ENCODE assay signal across 8 mouse cellular contexts in genomic region chr13:114456766-114457566, GRCm38 (mm10). TPM values are rescaled to one million over a fixed set of nuclear protein-coding genes. Genes with fewer than 3 reads are reported as not detected.
DNase-seq lines count a peak whose midpoint lies in the region; ATAC-seq and TF ChIP-seq lines count a peak whose summit lies in the region.

No protein-coding gene starts in this region.

- WGBS in heart, embryonic 16.5 days, result under 1% methylated on average over 44 of the region's 44 CpGs
- 3% methylated on average over 44 of the region's 44 CpGs for WGBS in stomach, postnatal 0 days

- peak overlapping the region; percentile 62 for H3K9ac ChIP-seq in heart, embryonic 16.5 days (ENCODE audit: low read length)
- peak overlapping the region; percentile 50 for H3K9ac ChIP-seq in stomach, postnatal 0 days (ENCODE audit: low read length)

- H3K4me2 ChIP-seq in heart, embryonic 16.5 days (ENCODE audit: low read depth, low read length), result peak overlapping the region; percentile 98
- peak overlapping the region; percentile 97 for H3K4me2 ChIP-seq in stomach, postnatal 0 days (replicated peaks; ENCODE audit: low read depth)

- no peak for ATAC-seq in heart, embryonic 16.5 days (replicated peaks; ENCODE audit: extremely low read depth, insufficient read depth, low FRiP score)
- peak; percentile 43 for ATAC-seq in megakaryocyte-erythroid progenitor cell, adult 5-6 weeks (replicated peaks; ENCODE audit: low FRiP score, low TSS enrichment, poor library complexity, severe bottlenecking)
- no peak for ATAC-seq in stomach, postnatal 0 days (ENCODE audit: low FRiP score, low TSS enrichment)
- ATAC-seq in activated CD4-positive, CD25-positive, alpha-beta regulatory T cell, adult 4 months, result no peak

- H3K27me3 ChIP-seq in heart, embryonic 16.5 days (ENCODE audit: control insufficient read depth, insufficient read depth, low read length), result peaks cover 34% of the 10 kb centered on the region
- H3K27me3 ChIP-seq in stomach, postnatal 0 days (ENCODE audit: control insufficient read depth, insufficient read depth, low read length), result peaks cover 5% of the 10 kb centered on the region; the same call in 1 of the 2 replicates

- no peak for TF ChIP-seq EP300 in stomach, postnatal 0 days (optimal IDR thresholded peaks at IDR 0.05)

- no peaks in the 10 kb centered on the region for H3K36me3 ChIP-seq in heart, embryonic 16.5 days (ENCODE audit: control insufficient read depth, insufficient read depth)
- no peaks in the 10 kb centered on the region for H3K36me3 ChIP-seq in stomach, postnatal 0 days (ENCODE audit: control insufficient read depth, insufficient read depth, low read length)

- no peak overlapping the region for H3K27ac ChIP-seq in heart, embryonic 16.5 days (ENCODE audit: low read length)
- H3K27ac ChIP-seq in stomach, postnatal 0 days (replicated peaks), result peak overlapping the region; percentile 56

- peak overlapping the region; percentile 59 for H3K4me3 ChIP-seq in heart, embryonic 16.5 days (ENCODE audit: low read length)
- H3K4me3 ChIP-seq in stomach, postnatal 0 days (ENCODE audit: low read depth, low read length), result peak overlapping the region; percentile 59

- intact Hi-C loops in left cerebral cortex, postnatal 36 days (cut with DNase I), result no loop called here

- peaks cover 8% of the 10 kb centered on the region for H3K4me1 ChIP-seq in heart, embryonic 16.5 days (ENCODE audit: control insufficient read depth, insufficient read depth, low read length)
- H3K4me1 ChIP-seq in stomach, postnatal 0 days (replicated peaks; ENCODE audit: control insufficient read depth, insufficient read depth), result no peaks in the 10 kb centered on the region; the same call in 1 of the 2 replicates

- no peak for TF ChIP-seq CTCF in stomach, postnatal 0 days (IDR thresholded peaks at IDR 0.05; ENCODE audit: low read depth)

- DNase-seq in left cerebral cortex, postnatal 36 days (ENCODE audit: low spot score in 2 of 2), result peak; percentile 6 to 21
- DNase-seq in left cerebral cortex, adult 8-10 months (ENCODE audit: low spot score in 2 of 2), result no peak
- DNase-seq in embryo, embryonic 10.5 days (ENCODE audit: low spot score), result peak; percentile 55
- peak; percentile 27 to 51 for DNase-seq in kidney, postnatal 4 days
- peak; percentile 46 for DNase-seq in stomach, postnatal 0 days (ENCODE audit: low spot score)

- H3K9me3 ChIP-seq in heart, embryonic 16.5 days (replicated peaks; ENCODE audit: control insufficient read depth, low read length), result no peaks in the 10 kb centered on the region
- H3K9me3 ChIP-seq in stomach, postnatal 0 days (ENCODE audit: control insufficient read depth, low read length), result no peaks in the 10 kb centered on the region

RNA-seq across cellular contexts. Expression of gene Fst, which starts 1.8 kb away (rescaled TPM):
- 1 to 10 TPM; 7.5 to 8.9 TPM for total RNA-seq in left cerebral cortex, postnatal 36 days (2021)
- 1 to 10 TPM; 3.4 to 6.1 (median 5.2) TPM for total RNA-seq in left cerebral cortex, adult 8-10 months (2022)
- 2.4 and 3.6 TPM in 2 replicates for polyA plus RNA-seq in heart, embryonic 16.5 days (2015; fragmentation: Nextera tagmentation; extraction: Ambion mirVana)
- not detected in 2 replicates for total RNA-seq in megakaryocyte-erythroid progenitor cell, adult 5-6 weeks (2014; fragmentation: Nextera tagmentation)
- total RNA-seq in megakaryocyte-erythroid progenitor cell, adult 5-6 weeks (2017), result not detected in 2 replicates
- 24.5 and 27.8 TPM in 2 replicates for polyA plus RNA-seq in stomach, postnatal 0 days (2015; fragmentation: Nextera tagmentation; extraction: Ambion mirVana)
- under 1 TPM in 1 of 2 experiments, not detected in 1; 0.33 TPM for polyA plus RNA-seq in activated CD4-positive, CD25-positive, alpha-beta regulatory T cell, adult 4 months (2017; shearing (Covaris generic))

Comparison
In these comparisons a context has a peak if more than half of its experiments do, and no peak if none do; other contexts are left out.
1. DNase-seq: peak in left cerebral cortex, postnatal 36 days (2 of 2), embryo, embryonic 10.5 days (single experiment), kidney, postnatal 4 days (2 of 2) and stomach, postnatal 0 days (single experiment); none in left cerebral cortex, adult 8-10 months (0 of 2).
2. RNA of gene Fst, which starts 1.8 kb away (total RNA-seq): 7.5 to 8.9 TPM in left cerebral cortex, postnatal 36 days and 3.4 to 6.1 TPM in left cerebral cortex, adult 8-10 months; not detected in megakaryocyte-erythroid progenitor cell, adult 5-6 weeks; every median in the first group is over 4 times any median in the second.